Mouse (Mus musculus) cerebellum, adult 18-20 months (tissue): ENCODE results near the gene Dnajb14.
"Not testable (repeated sequence)": the region's sequence is repeated elsewhere in the genome, so short reads cannot be mapped to it uniquely, and the experiment has no call there.

ENCODE experiments used
- DNase-seq, 2 experiments: peaks; one replicate each; pipeline ENCODE4 v3.0.0; 2021

Dnajb14 gene

GRCm38 (mm10) chr3:137867437-137868093, at the start of gene Dnajb14:
Gene Dnajb14, plus strand, starts transcription at chr3:137867675.
- DNase-seq: peak; percentile 65 to 84

GRCm38 (mm10) chr3:137818713-137819112, 48.8 kb upstream of the Dnajb14 start:
- DNase-seq: no peak

GRCm38 (mm10) chr3:137820688-137821467, 46.6 kb upstream of the Dnajb14 start:
- DNase-seq: no peak

DNA sequence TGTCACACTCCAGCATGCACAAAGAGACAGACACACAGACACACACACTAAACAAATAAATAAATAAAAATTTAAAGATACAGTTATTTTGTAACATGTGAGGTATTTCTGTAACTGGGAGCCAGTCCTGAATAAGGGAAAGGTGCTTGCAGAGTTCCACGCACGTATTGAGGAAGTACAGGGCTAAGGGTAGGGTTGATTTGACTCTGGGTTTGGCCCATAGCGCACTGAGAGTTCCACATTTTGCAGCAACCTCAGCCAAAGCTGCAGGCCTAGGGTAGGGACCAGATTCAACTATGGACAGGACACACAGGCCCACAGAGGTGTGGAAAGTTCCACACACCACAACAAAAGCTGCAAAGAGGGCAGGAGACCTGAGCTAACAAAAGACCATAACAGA, 44.2 kb upstream of the Dnajb14 start:
- DNase-seq: no peak

- DNase-seq: no peak
Measured at GRCm38 (mm10) chr3:137827678-137828077, 39.8 kb upstream of the Dnajb14 start.

DNA sequence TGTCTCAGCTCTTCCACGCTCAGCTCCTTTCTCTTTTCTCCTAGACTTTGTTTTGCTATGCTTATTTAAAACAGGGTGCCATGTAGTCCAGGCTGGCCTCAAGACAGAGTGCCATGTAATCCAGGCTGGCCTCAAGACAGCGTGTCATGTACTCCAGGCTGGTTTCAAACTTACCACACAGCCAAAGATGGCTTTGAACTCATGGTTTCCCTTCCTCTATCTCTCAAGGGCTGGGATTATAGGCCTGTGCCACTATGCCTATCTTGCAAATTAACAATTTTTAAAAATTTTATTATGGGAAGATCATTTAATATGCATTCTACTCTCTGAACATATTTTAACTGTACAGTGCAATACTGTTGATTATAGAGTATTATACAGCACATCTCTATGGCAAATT, 36.3 kb upstream of the Dnajb14 start:
- DNase-seq: no peak

- DNase-seq: no peak
Measured at GRCm38 (mm10) chr3:137833128-137833527, 34.3 kb upstream of the Dnajb14 start.

DNA sequence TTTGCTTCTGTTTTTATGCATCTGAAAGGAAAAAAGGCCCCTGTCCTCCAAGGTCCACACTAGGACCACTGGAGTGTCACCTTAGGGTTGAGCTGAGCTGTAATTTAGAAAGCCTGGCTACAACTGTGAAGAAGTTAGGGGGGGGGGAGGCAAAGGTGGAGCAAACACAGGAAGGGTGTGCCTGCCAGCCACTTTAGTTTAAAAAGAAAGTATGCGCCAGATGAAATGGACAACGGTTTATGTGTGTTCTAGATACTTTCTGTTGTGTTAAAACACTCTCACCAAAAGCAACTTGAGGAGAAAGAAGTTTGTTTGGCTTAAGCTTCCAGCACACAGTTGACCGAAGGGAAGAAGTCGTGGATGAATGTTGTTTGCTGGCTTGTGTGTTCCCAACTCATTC, 33.8 kb upstream of the Dnajb14 start:
- no peak for DNase-seq

- DNase-seq: no peak
Measured at GRCm38 (mm10) chr3:137836543-137836942, 30.9 kb upstream of the Dnajb14 start.

DNA sequence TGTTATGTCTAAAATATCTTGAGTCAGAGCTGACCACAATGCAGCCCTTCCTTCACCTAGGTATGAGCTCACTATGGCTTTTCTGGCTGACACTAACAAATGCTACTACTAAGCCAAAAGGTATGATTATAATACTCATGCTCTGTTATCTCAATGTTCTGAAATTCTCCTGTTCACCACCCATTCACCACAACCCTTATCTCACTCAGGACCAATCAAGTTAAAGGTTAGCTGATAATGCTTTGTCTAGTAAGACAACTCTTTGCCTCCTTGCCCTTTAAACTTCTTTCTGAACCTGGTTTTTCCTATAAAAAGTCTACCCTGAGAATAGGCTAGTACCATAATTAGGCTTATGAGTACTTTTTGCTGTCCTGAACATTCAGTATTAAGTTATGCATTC, 29.3 kb upstream of the Dnajb14 start:
- DNase-seq: no peak

- DNase-seq: no peak
Measured at GRCm38 (mm10) chr3:137842944-137843343, 24.5 kb upstream of the Dnajb14 start.

GRCm38 (mm10) chr3:137844263-137844662, 23.2 kb upstream of the Dnajb14 start:
- DNase-seq: no peak

- DNase-seq: no peak
Measured at GRCm38 (mm10) chr3:137846552-137846951, 20.9 kb upstream of the Dnajb14 start.

- no peak for DNase-seq
Measured at GRCm38 (mm10) chr3:137848354-137848753, 19.1 kb upstream of the Dnajb14 start.

GRCm38 (mm10) chr3:137849697-137850096, 17.8 kb upstream of the Dnajb14 start:
- DNase-seq: no peak

- DNase-seq: no peak
Measured at GRCm38 (mm10) chr3:137851196-137851595, 16.3 kb upstream of the Dnajb14 start.

- not testable (repeated sequence) for DNase-seq
Measured at GRCm38 (mm10) chr3:137853011-137853410, 14.5 kb upstream of the Dnajb14 start.

- DNase-seq: no peak
Measured at GRCm38 (mm10) chr3:137855328-137855727, 12.1 kb upstream of the Dnajb14 start.

DNA sequence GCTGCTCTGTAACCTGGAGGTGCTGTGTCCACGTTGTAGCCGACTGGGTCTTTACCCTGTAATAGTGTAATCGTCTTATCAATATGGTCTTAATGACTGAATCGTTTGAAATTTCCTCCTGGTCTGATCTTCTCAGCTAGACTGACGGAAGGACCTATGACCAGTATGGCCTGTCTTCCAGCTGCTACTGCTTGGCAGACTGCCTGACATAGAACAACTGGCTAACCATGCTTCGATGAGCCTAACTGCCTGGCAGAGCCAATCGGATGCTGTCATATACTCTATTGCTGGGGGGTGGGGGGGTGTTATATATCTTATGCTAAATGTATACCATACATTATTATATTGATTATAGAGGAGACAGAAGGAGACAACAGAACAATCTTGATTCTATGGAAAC, 11.4 kb upstream of the Dnajb14 start:
- DNase-seq: no peak

- DNase-seq: no peak
Measured at GRCm38 (mm10) chr3:137860394-137861170, 6.9 kb upstream of the Dnajb14 start.

- no peak for DNase-seq
Measured at GRCm38 (mm10) chr3:137861436-137861835, 6.0 kb upstream of the Dnajb14 start.

DNA sequence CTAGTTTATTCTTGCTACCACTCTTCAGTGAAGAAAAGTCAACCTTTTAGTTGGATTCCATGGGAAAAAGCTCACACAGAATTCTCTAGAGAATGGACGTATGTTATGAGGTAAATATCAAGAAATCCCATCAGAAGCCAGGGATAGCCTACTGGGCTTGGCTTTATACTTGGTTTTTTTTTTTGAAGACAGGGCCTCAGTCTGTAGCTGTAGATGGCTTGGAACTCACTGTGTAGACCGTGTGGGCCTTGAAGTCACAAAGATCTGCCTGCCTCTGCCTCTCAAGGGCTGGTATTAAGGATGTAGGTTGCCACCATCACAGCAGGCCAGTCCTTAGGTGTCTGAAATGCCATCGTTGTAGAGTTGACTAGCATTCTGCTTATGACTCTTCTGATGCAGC, 4.9 kb upstream of the Dnajb14 start:
- no peak for DNase-seq

- no peak for DNase-seq
Measured at GRCm38 (mm10) chr3:137863330-137864123, 3.9 kb upstream of the Dnajb14 start.
